Mouse (Mus musculus) forebrain, postnatal 0 days (tissue): ENCODE measurements around the gene Ptprn2. TPM values are rescaled to one million over a fixed set of nuclear protein-coding genes. Genes with fewer than 3 reads are reported as not detected.

Source experiments
- ATAC-seq: fragments of 200-750 bp; cut with Nextera tagmentation; 2 replicates; pipeline ENCODE4 v1.8.0; 2017; ENCODE audit warnings: mild to moderate bottlenecking, moderate library complexity
- DNase-seq: peaks from one replicate; pipeline ENCODE4 v3.0.0-alpha.2; 2015
- H3K27ac ChIP-seq: fragments of 300-500 bp; sonication (generic); 2 replicates; pipeline ENCODE4 v1.5.1; 2014; ENCODE audit warnings: low read depth, mild to moderate bottlenecking, antibody characterized with exemption, low read length, moderate library complexity, mixed read lengths
- H3K27me3 ChIP-seq: fragments of 300-500 bp; sonication (generic); 2 replicates; pipeline ENCODE4 v1.6.1; 2014; ENCODE audit warnings: mild to moderate bottlenecking, low read length, mixed read lengths; ENCODE audit not compliant: insufficient read depth
- H3K36me3 ChIP-seq: fragments of 300-500 bp; sonication (generic); 2 replicates; pipeline ENCODE4 v1.6.1; 2014; ENCODE audit warnings: mild to moderate bottlenecking, moderate library complexity; ENCODE audit not compliant: insufficient read depth
- H3K4me1 ChIP-seq: fragments of 300-500 bp; sonication (generic); 2 replicates; pipeline ENCODE4 v1.6.1; 2014; ENCODE audit warnings: antibody characterized with exemption; ENCODE audit not compliant: insufficient read depth
- H3K4me2 ChIP-seq: fragments of 300-500 bp; sonication (generic); 2 replicates; pipeline ENCODE4 v1.6.1; 2014; ENCODE audit warnings: low read depth, mild to moderate bottlenecking, moderate library complexity
- H3K4me3 ChIP-seq: fragments of 300-500 bp; sonication (generic); 2 replicates; pipeline ENCODE4 v1.5.1; 2014; ENCODE audit warnings: low read depth, low read length, mixed read lengths
- H3K9ac ChIP-seq: fragments of 300-500 bp; sonication (generic); 2 replicates; pipeline ENCODE4 v1.6.1; 2014; ENCODE audit warnings: mild to moderate bottlenecking
- H3K9me3 ChIP-seq: fragments of 300-500 bp; sonication (generic); 2 replicates; pipeline ENCODE4 v1.6.1; 2016; ENCODE audit warnings: low read length
- CTCF ChIP-seq: sonication (generic); IDR thresholded peaks from 2 replicates; pipeline ENCODE4 v1.5.1; 2016; ENCODE audit warnings: antibody characterized with exemption, control low read depth, low read depth
- WGBS: fragments of 180-500 bp; shearing (Covaris S2); extraction: QIAGEN DNeasy Blood & Tissue Kit; methylation state at CpG from one replicate; pipeline ENCODE4 v1.1.7; 2014; 5-methylcytosine and 5-hydroxymethylcytosine counted together
- polyA plus RNA-seq: library from polyadenylated mRNA; unstranded; fragments of >200 nt; fragmentation: Nextera tagmentation; extraction: Ambion mirVana; gene quantifications from 2 replicates; pipeline ENCODE4 v1.2.1, GENCODE M21; 2015
- total RNA-seq: library from RNA; depleted of rRNA; stranded (reverse); fragments of >200 nt; gene quantifications from 2 replicates; pipeline ENCODE4 v1.2.3, GENCODE M21; 2014

The Ptprn2 gene
- total and polyA plus RNA-seq, 2 experiments from 2014 or later = 15.9 to 91.1 TPM

- DNase-seq (no peak), ATAC-seq (no peak)
- no peak for TF ChIP-seq CTCF
- H3K27ac ChIP-seq = no peak overlapping the region
- H3K27me3 ChIP-seq = no peaks in the 10 kb centered on the region
- peaks cover 20% of the 10 kb centered on the region; the same call in 1 of the 2 replicates for H3K4me1 ChIP-seq
- WGBS = 90% methylated on average over 5 of the region's 5 CpGs
- no peak overlapping the region for H3K9ac ChIP-seq
- H3K9me3 ChIP-seq = no peaks in the 10 kb centered on the region
- H3K4me3 ChIP-seq = no peak overlapping the region
- no peak overlapping the region for H3K4me2 ChIP-seq
- no peaks in the 10 kb centered on the region for H3K36me3 ChIP-seq
These were observed 317.8 kb downstream of the Ptprn2 start for GRCm38 (mm10) chr12:116803331-116803730.

GRCm38 (mm10) chr12:116804712-116805111 lies 319.2 kb downstream of the Ptprn2 start:
- TF ChIP-seq CTCF = no peak
- Histone ChIP-seq H3K9ac (no peak overlapping the region), H3K36me3 (no peaks in the 10 kb centered on the region), H3K27me3 (no peaks in the 10 kb centered on the region), H3K9me3 (no peaks in the 10 kb centered on the region), H3K27ac (peak overlapping the region; percentile 57; the same call in 1 of the 2 replicates), H3K4me1 (peaks cover 20% of the 10 kb centered on the region; the same call in 1 of the 2 replicates), H3K4me2 (no peak overlapping the region), H3K4me3 (no peak overlapping the region)
- peak; percentile 52; the same call in 1 of the 2 replicates for ATAC-seq
- peak; percentile 63 for DNase-seq
- WGBS = 66% methylated on average over 2 of the region's 2 CpGs

- Histone ChIP-seq H3K9ac (no peak overlapping the region), H3K36me3 (no peaks in the 10 kb centered on the region), H3K4me2 (no peak overlapping the region), H3K27ac (peak overlapping the region; percentile 59), H3K27me3 (no peaks in the 10 kb centered on the region), H3K9me3 (no peaks in the 10 kb centered on the region), H3K4me1 (peaks cover 20% of the 10 kb centered on the region; the same call in 1 of the 2 replicates), H3K4me3 (no peak overlapping the region)
- peak; percentile 19; the same call in 1 of the 2 replicates for ATAC-seq
- no peak for TF ChIP-seq CTCF
- peak; percentile 20 for DNase-seq
- WGBS = 64% methylated on average over 2 of the region's 2 CpGs
These were observed 319.7 kb downstream of the Ptprn2 start for GRCm38 (mm10) chr12:116805129-116805809.

- Histone ChIP-seq H3K4me2 (no peak overlapping the region), H3K27ac (peak overlapping the region; percentile 59), H3K36me3 (no peaks in the 10 kb centered on the region), H3K27me3 (no peaks in the 10 kb centered on the region), H3K4me1 (peaks cover 20% of the 10 kb centered on the region; the same call in 1 of the 2 replicates), H3K4me3 (no peak overlapping the region), H3K9me3 (no peaks in the 10 kb centered on the region), H3K9ac (no peak overlapping the region)
- no peak for TF ChIP-seq CTCF
- DNase-seq (peak; percentile 59), ATAC-seq (peak; percentile 74)
- WGBS = 58% methylated on average over 2 of the region's 2 CpGs
These were observed 320.6 kb downstream of the Ptprn2 start for GRCm38 (mm10) chr12:116806089-116806488.

GRCm38 (mm10) chr12:116813012-116813411 lies 327.5 kb downstream of the Ptprn2 start:
- H3K9ac ChIP-seq = no peak overlapping the region
- TF ChIP-seq CTCF = no peak
- peak; percentile 60 for DNase-seq
- 52% methylated on average over 5 of the region's 5 CpGs for WGBS
- H3K27ac ChIP-seq = no peak overlapping the region
- H3K36me3 ChIP-seq = no peaks in the 10 kb centered on the region
- H3K27me3 ChIP-seq = no peaks in the 10 kb centered on the region
- no peaks in the 10 kb centered on the region for H3K4me1 ChIP-seq
- no peak overlapping the region for H3K4me2 ChIP-seq
- no peak overlapping the region for H3K4me3 ChIP-seq
- no peaks in the 10 kb centered on the region for H3K9me3 ChIP-seq
- ATAC-seq = peak; percentile 95

- WGBS = 97% methylated on average over 2 of the region's 2 CpGs
- TF ChIP-seq CTCF = no peak
- no peak for ATAC-seq
- H3K9me3 ChIP-seq = no peaks in the 10 kb centered on the region
- H3K27me3 ChIP-seq = no peaks in the 10 kb centered on the region
- no peak overlapping the region for H3K4me3 ChIP-seq
- no peak overlapping the region for H3K27ac ChIP-seq
- H3K4me2 ChIP-seq = no peak overlapping the region
- no peak for DNase-seq
- H3K4me1 ChIP-seq = 0 out of 2 replicates have a peak, but pooled peaks cover 3% of the 10 kb centered on the region
- H3K36me3 ChIP-seq = no peaks in the 10 kb centered on the region
- H3K9ac ChIP-seq = no peak overlapping the region
These were observed 334.3 kb downstream of the Ptprn2 start for GRCm38 (mm10) chr12:116819836-116820235.

- no peak for DNase-seq
- Histone ChIP-seq H3K27me3 (no peaks in the 10 kb centered on the region), H3K9ac (no peak overlapping the region), H3K27ac (no peak overlapping the region), H3K4me3 (no peak overlapping the region), H3K4me2 (no peak overlapping the region), H3K36me3 (no peaks in the 10 kb centered on the region), H3K9me3 (no peaks in the 10 kb centered on the region), H3K4me1 (0 out of 2 replicates have a peak, but pooled peaks cover 3% of the 10 kb centered on the region)
- peak; percentile 79; the same call in 1 of the 2 replicates for ATAC-seq
- 56% methylated on average over 3 of the region's 3 CpGs for WGBS
- no peak for TF ChIP-seq CTCF
These were observed 337.8 kb downstream of the Ptprn2 start for GRCm38 (mm10) chr12:116823341-116823740.
